Mouse (Mus musculus) thymus, adult 2 months (tissue): ENCODE data around the gene Pdhb.

ENCODE experiments used
- CTCF ChIP-seq: fragments of 200-500 bp; IDR thresholded peaks from 2 replicates; pipeline ENCODE4 v1.5.1; 2012; ENCODE audit warnings: mild to moderate bottlenecking, control low read depth, low read length, moderate library complexity, borderline replicate concordance; ENCODE audit not compliant: control insufficient read depth, poor library complexity, insufficient read depth; ENCODE audit errors: extremely low read depth
- POLR2A ChIP-seq: fragments of 200-500 bp; IDR thresholded peaks from 2 replicates; pipeline ENCODE4 v1.6.1; 2012; ENCODE audit warnings: mild to moderate bottlenecking, low read length, control low read depth, moderate library complexity; ENCODE audit not compliant: control insufficient read depth, poor library complexity, insufficient read depth; ENCODE audit errors: extremely low read depth

DNA sequence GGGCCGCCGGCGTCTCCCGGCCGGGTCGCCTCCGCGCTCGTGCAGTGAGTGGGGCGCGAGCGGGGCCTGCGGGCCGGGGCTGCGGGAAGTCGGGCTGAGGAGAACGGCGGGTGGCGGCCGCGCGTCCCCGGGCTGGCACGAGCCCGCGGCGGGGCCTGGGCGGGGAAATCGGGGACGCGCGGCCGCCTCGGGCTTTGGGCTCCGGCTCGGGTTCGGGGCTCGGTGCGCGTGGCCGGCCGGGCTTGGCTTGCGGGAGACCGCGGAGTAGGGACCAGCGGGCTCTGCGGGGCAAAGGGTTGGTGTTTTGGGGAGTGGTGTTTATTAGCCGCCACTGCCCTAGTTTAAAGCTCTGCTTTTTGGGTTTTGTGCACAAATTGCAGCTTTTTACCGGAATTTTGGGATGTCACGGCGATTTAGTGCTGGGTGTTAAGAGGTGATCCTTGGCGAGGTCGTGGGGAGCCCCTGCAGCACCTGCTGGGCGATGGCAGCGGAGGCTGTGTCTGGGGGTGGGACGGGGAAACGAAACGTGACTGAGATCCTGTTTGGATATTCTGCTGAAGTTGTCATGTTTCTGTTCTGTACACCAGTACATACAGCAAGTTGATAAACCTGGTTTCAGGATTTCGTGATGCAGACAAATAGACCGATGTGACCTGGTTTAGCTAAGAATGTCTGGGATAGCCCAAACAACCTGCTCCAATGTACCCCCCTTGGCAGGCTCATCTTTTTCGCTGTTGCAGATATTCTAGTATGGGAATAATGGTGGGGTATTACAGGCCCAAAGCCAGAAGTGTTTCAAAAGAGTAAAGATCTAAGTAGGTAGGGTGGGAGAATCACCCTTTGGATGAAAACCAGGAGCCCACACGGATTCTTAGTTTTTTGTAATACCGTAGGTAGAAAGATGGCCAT, 41.7 kb upstream of the Pdhb start:
- no peak; the same call in 1 of the 2 replicates for TF ChIP-seq CTCF
- no peak for TF ChIP-seq POLR2A
